Mouse (Mus musculus): Measurements from ENCODE around the gene Nom1. TPM values are rescaled to one million over a fixed set of nuclear protein-coding genes. Genes with fewer than 3 reads are reported as not detected.

The Nom1 gene
- polyA plus RNA-seq, 1 experiment from 2014 or later = 25.3 TPM

- ATAC-seq (replicated peaks; ENCODE audit: insufficient number of reproducible peaks, low FRiP score, low TSS enrichment, low read depth) = peak; percentile 61; the same call in 1 of the 2 replicates
- Histone ChIP-seq H3K4me3 (ENCODE audit: low read depth, low read length) (peak overlapping the region; percentile 32), H3K4me1 (ENCODE audit: control insufficient read depth, insufficient read depth, low read length) (no peaks in the 10 kb centered on the region), H3K27me3 (ENCODE audit: control insufficient read depth, insufficient read depth, low read length) (peaks cover 53% of the 10 kb centered on the region), H3K9ac (replicated peaks; ENCODE audit: low read length) (no peak overlapping the region), H3K4me2 (ENCODE audit: low read depth, low read length) (peak overlapping the region; percentile 55), H3K36me3 (replicated peaks; ENCODE audit: control insufficient read depth, insufficient read depth, low read depth, low read length) (no peaks in the 10 kb centered on the region), H3K9me3 (replicated peaks; ENCODE audit: control insufficient read depth, low read length) (no peaks in the 10 kb centered on the region), H3K27ac (replicated peaks; ENCODE audit: low read depth, low read length) (no peak overlapping the region)
- DNase-seq (ENCODE audit: low spot score) = peak; percentile 26
- 3% methylated on average over 67 of the region's 67 CpGs for WGBS
These were observed 33.3 kb downstream of the Nom1 start for GRCm38 (mm10) chr5:29467489-29468350.

GRCm38 (mm10) chr5:29468351-29469065, 34.0 kb downstream of the Nom1 start:
- ATAC-seq (replicated peaks; ENCODE audit: insufficient number of reproducible peaks, low FRiP score, low TSS enrichment, low read depth) (no peak), DNase-seq (ENCODE audit: low spot score) (peak; percentile 4)
- 1% methylated on average over 17 of the region's 17 CpGs for whole genome bisulfite sequencing

GRCm38 (mm10) chr5:29469501-29469900, 35.0 kb downstream of the Nom1 start:
- no peak for ATAC-seq (replicated peaks; ENCODE audit: insufficient number of reproducible peaks, low FRiP score, low TSS enrichment, low read depth)
- Histone ChIP-seq H3K9ac (replicated peaks; ENCODE audit: low read length) (no peak overlapping the region), H3K27me3 (ENCODE audit: control insufficient read depth, insufficient read depth, low read length) (peaks cover 68% of the 10 kb centered on the region), H3K27ac (replicated peaks; ENCODE audit: low read depth, low read length) (no peak overlapping the region), H3K36me3 (replicated peaks; ENCODE audit: control insufficient read depth, insufficient read depth, low read depth, low read length) (no peaks in the 10 kb centered on the region), H3K9me3 (replicated peaks; ENCODE audit: control insufficient read depth, low read length) (no peaks in the 10 kb centered on the region), H3K4me3 (ENCODE audit: low read depth, low read length) (no peak overlapping the region), H3K4me1 (ENCODE audit: control insufficient read depth, insufficient read depth, low read length) (no peaks in the 10 kb centered on the region), H3K4me2 (ENCODE audit: low read depth, low read length) (no peak overlapping the region)
- no peak for DNase-seq (ENCODE audit: low spot score)
- WGBS = 5% methylated on average over 4 of the region's 4 CpGs

More at GRCm38 (mm10) chr5:29468351-29469065, 34.0 kb downstream of the Nom1 start:
- Histone ChIP-seq H3K9me3 (replicated peaks; ENCODE audit: control insufficient read depth, low read length) (no peaks in the 10 kb centered on the region), H3K27me3 (ENCODE audit: control insufficient read depth, insufficient read depth, low read length) (peaks cover 59% of the 10 kb centered on the region), H3K4me3 (ENCODE audit: low read depth, low read length) (peak overlapping the region; percentile 32), H3K9ac (replicated peaks; ENCODE audit: low read length) (no peak overlapping the region), H3K27ac (replicated peaks; ENCODE audit: low read depth, low read length) (no peak overlapping the region), H3K36me3 (replicated peaks; ENCODE audit: control insufficient read depth, insufficient read depth, low read depth, low read length) (no peaks in the 10 kb centered on the region), H3K4me1 (ENCODE audit: control insufficient read depth, insufficient read depth, low read length) (no peaks in the 10 kb centered on the region), H3K4me2 (ENCODE audit: low read depth, low read length) (peak overlapping the region; percentile 55)

GRCm38 (mm10) chr5:29470271-29470670, 35.8 kb downstream of the Nom1 start:
- no peak overlapping the region for H3K4me2 ChIP-seq (ENCODE audit: low read depth, low read length)
- 8% methylated on average over 5 of the region's 5 CpGs for WGBS
- ATAC-seq (replicated peaks; ENCODE audit: insufficient number of reproducible peaks, low FRiP score, low TSS enrichment, low read depth) = no peak

GRCm38 (mm10) chr5:29470851-29471394, 36.5 kb downstream of the Nom1 start:
- Histone ChIP-seq H3K36me3 (replicated peaks; ENCODE audit: control insufficient read depth, insufficient read depth, low read depth, low read length) (no peaks in the 10 kb centered on the region), H3K4me3 (ENCODE audit: low read depth, low read length) (no peak overlapping the region), H3K27me3 (ENCODE audit: control insufficient read depth, insufficient read depth, low read length) (peaks cover 82% of the 10 kb centered on the region), H3K27ac (replicated peaks; ENCODE audit: low read depth, low read length) (no peak overlapping the region), H3K9me3 (replicated peaks; ENCODE audit: control insufficient read depth, low read length) (no peaks in the 10 kb centered on the region), H3K4me1 (ENCODE audit: control insufficient read depth, insufficient read depth, low read length) (no peaks in the 10 kb centered on the region), H3K4me2 (ENCODE audit: low read depth, low read length) (no peak overlapping the region), H3K9ac (replicated peaks; ENCODE audit: low read length) (no peak overlapping the region)
- DNase-seq (ENCODE audit: low spot score) (peak; percentile 19), ATAC-seq (replicated peaks; ENCODE audit: insufficient number of reproducible peaks, low FRiP score, low TSS enrichment, low read depth) (no peak)
- 1% methylated on average over 20 of the region's 20 CpGs for WGBS

More at GRCm38 (mm10) chr5:29470271-29470670, 35.8 kb downstream of the Nom1 start:
- Histone ChIP-seq H3K27me3 (ENCODE audit: control insufficient read depth, insufficient read depth, low read length) (peaks cover 75% of the 10 kb centered on the region), H3K4me3 (ENCODE audit: low read depth, low read length) (no peak overlapping the region), H3K9me3 (replicated peaks; ENCODE audit: control insufficient read depth, low read length) (no peaks in the 10 kb centered on the region), H3K9ac (replicated peaks; ENCODE audit: low read length) (no peak overlapping the region), H3K4me1 (ENCODE audit: control insufficient read depth, insufficient read depth, low read length) (no peaks in the 10 kb centered on the region), H3K36me3 (replicated peaks; ENCODE audit: control insufficient read depth, insufficient read depth, low read depth, low read length) (no peaks in the 10 kb centered on the region), H3K27ac (replicated peaks; ENCODE audit: low read depth, low read length) (no peak overlapping the region)
- DNase-seq (ENCODE audit: low spot score) = peak; percentile 9

GRCm38 (mm10) chr5:29471396-29471795, 36.9 kb downstream of the Nom1 start:
- Histone ChIP-seq H3K9me3 (replicated peaks; ENCODE audit: control insufficient read depth, low read length) (no peaks in the 10 kb centered on the region), H3K4me2 (ENCODE audit: low read depth, low read length) (no peak overlapping the region), H3K4me1 (ENCODE audit: control insufficient read depth, insufficient read depth, low read length) (no peaks in the 10 kb centered on the region), H3K9ac (replicated peaks; ENCODE audit: low read length) (no peak overlapping the region), H3K36me3 (replicated peaks; ENCODE audit: control insufficient read depth, insufficient read depth, low read depth, low read length) (no peaks in the 10 kb centered on the region), H3K27ac (replicated peaks; ENCODE audit: low read depth, low read length) (no peak overlapping the region), H3K27me3 (ENCODE audit: control insufficient read depth, insufficient read depth, low read length) (peaks cover 86% of the 10 kb centered on the region), H3K4me3 (ENCODE audit: low read depth, low read length) (no peak overlapping the region)
- ATAC-seq (replicated peaks; ENCODE audit: insufficient number of reproducible peaks, low FRiP score, low TSS enrichment, low read depth) (no peak), DNase-seq (ENCODE audit: low spot score) (peak; percentile 14)
- WGBS = under 1% methylated on average over 11 of the region's 11 CpGs

GRCm38 (mm10) chr5:29471855-29472665, 37.6 kb downstream of the Nom1 start:
- no peak overlapping the region for H3K9ac ChIP-seq (replicated peaks; ENCODE audit: low read length)
- H3K4me3 ChIP-seq (ENCODE audit: low read depth, low read length) = no peak overlapping the region
- H3K36me3 ChIP-seq (replicated peaks; ENCODE audit: control insufficient read depth, insufficient read depth, low read depth, low read length) = no peaks in the 10 kb centered on the region
- DNase-seq (ENCODE audit: low spot score) = peak; percentile 38
- no peak overlapping the region for H3K27ac ChIP-seq (replicated peaks; ENCODE audit: low read depth, low read length)
- H3K27me3 ChIP-seq (ENCODE audit: control insufficient read depth, insufficient read depth, low read length) = peaks cover 85% of the 10 kb centered on the region
- WGBS = under 1% methylated on average over 22 of the region's 22 CpGs
- H3K9me3 ChIP-seq (replicated peaks; ENCODE audit: control insufficient read depth, low read length) = no peaks in the 10 kb centered on the region
- no peaks in the 10 kb centered on the region for H3K4me1 ChIP-seq (ENCODE audit: control insufficient read depth, insufficient read depth, low read length)
- no peak overlapping the region for H3K4me2 ChIP-seq (ENCODE audit: low read depth, low read length)
- no peak for ATAC-seq (replicated peaks; ENCODE audit: insufficient number of reproducible peaks, low FRiP score, low TSS enrichment, low read depth)

All from embryonic facial prominence, embryonic 11.5 days (tissue).